10 mouse cellular contexts compared by ENCODE assay signal in the genomic region with DNA sequence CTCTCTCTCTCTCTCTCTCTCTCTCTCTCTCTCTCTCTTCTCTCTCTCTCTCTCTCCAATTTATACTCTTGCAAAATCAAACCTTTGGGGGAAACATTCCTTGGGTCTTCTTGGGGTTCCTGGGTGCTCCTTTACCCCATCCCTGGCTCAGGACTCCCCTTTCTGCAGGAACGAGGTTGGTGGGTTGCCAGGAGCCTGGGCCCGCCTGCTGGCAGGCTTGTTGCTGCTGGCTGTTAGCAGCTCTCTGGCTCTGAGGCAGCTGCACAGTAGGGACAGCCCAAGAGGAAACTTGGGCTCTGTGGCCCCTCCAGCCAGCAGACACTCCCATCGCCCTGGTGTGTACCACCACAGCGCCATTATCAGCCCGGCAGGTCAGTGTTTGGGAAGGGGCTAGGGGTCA. TPM values are rescaled to one million over a fixed set of nuclear protein-coding genes. Genes with fewer than 3 reads are reported as not detected.
A peak's percentile ranks its signal among the peaks of the same experiment; 100 is the strongest.
DNase-seq lines count a peak whose midpoint lies in the region; ATAC-seq and TF ChIP-seq lines count a peak whose summit lies in the region.
"Had no signal": no experiment of that assay in that cellular context is flagged by ENCODE, and none has a peak within 500 bp of the region (broad histone marks: within the 10 kb centered on the region; RNA-seq: fewer than 3 reads in every experiment).

No protein-coding gene starts in this region.

- no peak overlapping the region for H3K4me3 ChIP-seq in lung, adult 2 months (replicated peaks; ENCODE audit: extremely low read depth, low read depth, low read length)
- H3K4me3 ChIP-seq in hindbrain, embryonic 13.5 days = no peak overlapping the region

- intact Hi-C loops in heart, postnatal 14 days (cut with DNase I) = loop anchor here (5.0 kb wide), 1 partner anchor 276 kb away; no protein-coding TSS in a partner anchor

- 0 out of 2 replicates have a peak, but pooled peaks cover 3% of the 10 kb centered on the region for H3K27me3 ChIP-seq in hindbrain, embryonic 13.5 days

- no peaks in the 10 kb centered on the region for H3K9me3 ChIP-seq in hindbrain, embryonic 13.5 days

- WGBS in lung, adult 2 months = 58% methylated on average over 5 of the region's 5 CpGs
- 72% methylated on average over 5 of the region's 5 CpGs for WGBS in hindbrain, embryonic 13.5 days

- H3K27ac ChIP-seq in hindbrain, embryonic 13.5 days = no peak overlapping the region
- H3K27ac ChIP-seq: liver, embryonic 14.5 days had no signal

- H3K9ac ChIP-seq in hindbrain, embryonic 13.5 days = no peak overlapping the region
- H3K9ac ChIP-seq: liver, embryonic 14.5 days had no signal

- DNase-seq in heart, postnatal 14 days = peak; percentile 67 to 70
- DNase-seq in heart, adult 8-10 months (ENCODE audit: low spot score) = no peak
- DNase-seq in lung, postnatal 14 days = peak; percentile 64
- DNase-seq in lung, adult 2 months = no peak
- DNase-seq in adrenal gland, postnatal 36 days = peak; percentile 69 to 75
- DNase-seq in kidney, postnatal 10 days = peak; percentile 61
- DNase-seq: thymus, adult 2 months had no signal

- no peak overlapping the region for H3K4me2 ChIP-seq in hindbrain, embryonic 13.5 days

- no peak for TF ChIP-seq CTCF in lung, adult 2 months (IDR thresholded peaks at IDR 0.05; ENCODE audit: insufficient read depth, low read length)

- ATAC-seq in hindbrain, embryonic 13.5 days (ENCODE audit: low FRiP score) = no peak

- H3K36me3 ChIP-seq in hindbrain, embryonic 13.5 days = no peaks in the 10 kb centered on the region

- no peaks in the 10 kb centered on the region for H3K4me1 ChIP-seq in lung, adult 2 months (ENCODE audit: control insufficient read depth, insufficient read depth, low read length)
- H3K4me1 ChIP-seq in hindbrain, embryonic 13.5 days (replicated peaks) = 0 out of 2 replicates have a peak, but pooled peaks cover 3% of the 10 kb centered on the region

- TF ChIP-seq POLR2A in lung, adult 2 months (IDR thresholded peaks at IDR 0.05; ENCODE audit: borderline replicate concordance, extremely low read depth, low read depth, low read length) = no peak

RNA-seq across cellular contexts. Expression of gene Ggt6, which starts 0.9 kb away (rescaled TPM):
- under 1 TPM in 1 of 2 experiments, not detected in 1; 0.39 TPM for total RNA-seq in heart, postnatal 14 days (2021)
- under 1 TPM in 2 of 4 experiments, not detected in 2; 0.32 to 0.44 TPM for total RNA-seq in heart, adult 8-10 months (2022)
- 2.9 and 7.0 TPM in 2 replicates for polyA plus RNA-seq in lung, adult 2 months (2012; rRNA removed)
- total RNA-seq in adrenal gland, postnatal 36 days (2021) = 1 to 10 TPM in 1 of 2 experiments, under 1 TPM in 1; 0.79 to 5.3 TPM
- not detected in 2 replicates for polyA plus RNA-seq in hindbrain, embryonic 13.5 days (2015; fragmentation: Nextera tagmentation; extraction: Ambion mirVana)
- polyA plus RNA-seq: midbrain, postnatal 0 days had no signal

RNA-seq across cellular contexts. Expression of gene Mybbp1a, which starts 4.9 kb away (rescaled TPM):
- 10 to 100 TPM; 38.0 to 38.4 TPM for total RNA-seq in heart, postnatal 14 days (2021)
- 10 to 100 TPM; 42.4 to 49.4 (median 45.9) TPM for total RNA-seq in heart, adult 8-10 months (2022)
- polyA plus RNA-seq in lung, adult 2 months (2012; rRNA removed) = 26.1 and 32.8 TPM in 2 replicates
- 100 to 1,000 TPM in 1 of 2 experiments, 10 to 100 TPM in 1; 86.3 to 101 TPM for total RNA-seq in adrenal gland, postnatal 36 days (2021)
- 74.5 and 79.9 TPM in 2 replicates for polyA plus RNA-seq in hindbrain, embryonic 13.5 days (2015; fragmentation: Nextera tagmentation; extraction: Ambion mirVana)

RNA-seq across cellular contexts. Expression of gene Smtnl2, which starts 24.8 kb away (rescaled TPM):
- 10 to 100 TPM; 27.1 to 30.5 TPM for total RNA-seq in heart, postnatal 14 days (2021)
- 10 to 100 TPM; 13.6 to 18.9 (median 16.5) TPM for total RNA-seq in heart, adult 8-10 months (2022)
- 32.1 and 34.5 TPM in 2 replicates for polyA plus RNA-seq in lung, adult 2 months (2012; rRNA removed)
- total RNA-seq in adrenal gland, postnatal 36 days (2021) = 1 to 10 TPM; 1.7 to 2.4 TPM
- 6.2 and 6.4 TPM in 2 replicates for polyA plus RNA-seq in hindbrain, embryonic 13.5 days (2015; fragmentation: Nextera tagmentation; extraction: Ambion mirVana)

RNA-seq across cellular contexts. Expression of gene Spns2, which starts 53.4 kb away (rescaled TPM):
- 10 to 100 TPM; 16.5 to 16.8 TPM for total RNA-seq in heart, postnatal 14 days (2021)
- total RNA-seq in heart, adult 8-10 months (2022) = 10 to 100 TPM in 1 of 4 experiments, 1 to 10 TPM in 3; 7.4 to 10.2 (median 7.9) TPM
- polyA plus RNA-seq in lung, adult 2 months (2012; rRNA removed) = 103 and 126 TPM in 2 replicates
- 1 to 10 TPM; 2.2 to 3.4 TPM for total RNA-seq in adrenal gland, postnatal 36 days (2021)
- polyA plus RNA-seq in hindbrain, embryonic 13.5 days (2015; fragmentation: Nextera tagmentation; extraction: Ambion mirVana) = 8.4 and 9.7 TPM in 2 replicates

Comparison
In these comparisons a context has a peak if more than half of its experiments do, and no peak if none do; other contexts are left out.
1. DNase-seq: peak in heart, postnatal 14 days (2 of 2), lung, postnatal 14 days (single experiment), adrenal gland, postnatal 36 days (2 of 2) and kidney, postnatal 10 days (single experiment); none in heart, adult 8-10 months (single experiment) and lung, adult 2 months (single experiment).
2. RNA of gene Smtnl2, which starts 24.8 kb away (total RNA-seq): 27.1 to 30.5 TPM in heart, postnatal 14 days and 13.6 to 18.9 TPM in heart, adult 8-10 months; 1.7 to 2.4 TPM in adrenal gland, postnatal 36 days; every median in the first group is over 4 times any median in the second.